Mouse (Mus musculus) heart, embryonic 15.5 days (tissue): ENCODE measurements at regions not wholly inside any gene's neighbourhood (a gene's known extent, or its start where the extent isn't known, plus 50 kb on each side); places are given as distances from the start of the nearest gene placed in this dataset.

ENCODE experiments used
- ATAC-seq: fragments of 200-750 bp; cut with Nextera tagmentation; replicated peaks from 2 replicates; pipeline ENCODE4 v1.8.0; 2017; ENCODE audit warnings: low read depth, moderate TSS enrichment; ENCODE audit not compliant: insufficient number of reproducible peaks, insufficient read depth, low FRiP score
- H3K27ac ChIP-seq: fragments of 300-500 bp; sonication (generic); 2 replicates; pipeline ENCODE4 v1.5.1; 2015; ENCODE audit warnings: mild to moderate bottlenecking, inconsistent platforms
- H3K27me3 ChIP-seq: fragments of 300-500 bp; sonication (generic); 2 replicates; pipeline ENCODE4 v1.6.1; 2015; ENCODE audit warnings: inconsistent platforms
- H3K36me3 ChIP-seq: fragments of 300-500 bp; sonication (generic); 2 replicates; pipeline ENCODE4 v1.6.1; 2015; ENCODE audit warnings: mild to moderate bottlenecking, inconsistent platforms
- H3K4me1 ChIP-seq: fragments of 300-500 bp; sonication (generic); replicated peaks from 2 replicates; pipeline ENCODE4 v1.6.1; 2015; ENCODE audit warnings: inconsistent platforms
- H3K4me2 ChIP-seq: fragments of 300-500 bp; sonication (generic); 2 replicates; pipeline ENCODE4 v1.6.1; 2015; ENCODE audit warnings: inconsistent platforms, mild to moderate bottlenecking, moderate library complexity
- H3K4me3 ChIP-seq: fragments of 300-500 bp; sonication (generic); 2 replicates; pipeline ENCODE4 v1.5.1; 2015; ENCODE audit warnings: mild to moderate bottlenecking, inconsistent platforms
- H3K9ac ChIP-seq: fragments of 300-500 bp; sonication (generic); 2 replicates; pipeline ENCODE4 v1.6.1; 2015; ENCODE audit warnings: mild to moderate bottlenecking, inconsistent platforms
- H3K9me3 ChIP-seq: fragments of 300-500 bp; sonication (generic); replicated peaks from 2 replicates; pipeline ENCODE4 v1.6.1; 2016; ENCODE audit warnings: inconsistent platforms
- WGBS: fragments of 180-500 bp; shearing (Covaris S2); methylation state at CpG from one replicate; pipeline ENCODE4 v1.1.7; 2015; ENCODE audit warnings: mixed read lengths; 5-methylcytosine and 5-hydroxymethylcytosine counted together

DNA sequence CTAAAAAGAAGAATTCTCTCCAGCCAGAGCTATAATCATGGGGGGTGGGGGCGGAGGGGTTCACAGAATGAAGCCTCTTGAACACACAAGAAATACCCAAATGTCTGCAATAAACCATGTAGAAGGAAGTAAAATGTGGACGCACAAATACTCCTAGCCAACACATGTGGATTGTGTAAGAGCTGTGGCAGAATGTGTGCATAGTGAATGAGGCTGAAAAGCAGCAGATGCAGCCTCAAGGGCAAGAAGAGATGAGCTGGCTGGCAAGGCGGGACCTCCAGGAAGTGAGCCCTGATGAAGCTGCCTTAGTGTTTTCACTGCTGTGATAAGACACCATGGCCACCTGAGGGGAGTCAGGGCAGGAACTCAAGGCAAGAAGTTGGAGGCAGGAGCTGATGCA, 53.3 kb upstream of the Arhgap28 start:
- 71% methylated on average over 3 of the region's 3 CpGs for WGBS
- Histone ChIP-seq H3K9ac (no peak overlapping the region), H3K4me2 (no peak overlapping the region), H3K27me3 (no peaks in the 10 kb centered on the region), H3K9me3 (no peaks in the 10 kb centered on the region), H3K4me3 (no peak overlapping the region), H3K27ac (no peak overlapping the region), H3K4me1 (no peaks in the 10 kb centered on the region), H3K36me3 (no peaks in the 10 kb centered on the region)
- ATAC-seq: no peak

GRCm38 (mm10) chr17:68060455-68060854, 56.5 kb upstream of the Arhgap28 start:
- WGBS: 71% methylated on average over 3 of the region's 3 CpGs
- no peak for ATAC-seq
- H3K36me3 ChIP-seq: no peaks in the 10 kb centered on the region

GRCm38 (mm10) chr17:68065751-68066150, 61.8 kb upstream of the Arhgap28 start:
- ATAC-seq: no peak
- no peak overlapping the region for H3K4me2 ChIP-seq
- no peaks in the 10 kb centered on the region for H3K9me3 ChIP-seq
- H3K9ac ChIP-seq: no peak overlapping the region
- no peak overlapping the region for H3K27ac ChIP-seq
- H3K4me1 ChIP-seq: no peaks in the 10 kb centered on the region
- no peaks in the 10 kb centered on the region for H3K36me3 ChIP-seq
- WGBS: 87% methylated on average over 9 of the region's 9 CpGs
- H3K27me3 ChIP-seq: no peaks in the 10 kb centered on the region
- H3K4me3 ChIP-seq: no peak overlapping the region

More at GRCm38 (mm10) chr17:68060455-68060854, 56.5 kb upstream of the Arhgap28 start:
- no peaks in the 10 kb centered on the region for H3K27me3 ChIP-seq
- H3K4me3 ChIP-seq: no peak overlapping the region
- H3K9ac ChIP-seq: no peak overlapping the region
- no peak overlapping the region for H3K4me2 ChIP-seq
- H3K27ac ChIP-seq: no peak overlapping the region
- no peaks in the 10 kb centered on the region for H3K9me3 ChIP-seq
- H3K4me1 ChIP-seq: no peaks in the 10 kb centered on the region

DNA sequence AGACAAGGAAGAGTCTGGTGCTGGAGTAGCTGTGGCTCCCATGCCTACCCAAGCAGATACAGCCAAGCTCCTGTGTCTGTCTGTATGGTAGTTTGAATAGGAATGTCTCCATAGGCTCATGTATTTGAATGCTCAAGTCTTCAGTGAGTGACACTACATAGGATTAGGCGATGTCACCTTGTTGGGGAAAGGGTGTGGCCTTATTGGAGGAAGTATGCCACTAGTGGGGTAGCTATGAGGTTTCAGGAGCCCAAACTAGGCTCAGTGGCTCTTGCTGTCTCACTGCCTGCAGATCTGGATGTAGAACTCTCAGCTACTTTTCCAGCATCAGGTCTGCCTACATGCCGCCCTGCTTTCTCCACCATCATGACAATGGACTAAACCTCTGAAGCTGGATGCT, 62.3 kb upstream of the Arhgap28 start:
- no peaks in the 10 kb centered on the region for H3K9me3 ChIP-seq
- ATAC-seq: no peak
- H3K4me2 ChIP-seq: no peak overlapping the region
- no peak overlapping the region for H3K9ac ChIP-seq
- no peaks in the 10 kb centered on the region for H3K27me3 ChIP-seq
- no peak overlapping the region for H3K27ac ChIP-seq
- H3K36me3 ChIP-seq: no peaks in the 10 kb centered on the region
- no peaks in the 10 kb centered on the region for H3K4me1 ChIP-seq
- no peak overlapping the region for H3K4me3 ChIP-seq
- WGBS: 94% methylated on average over 2 of the region's 2 CpGs

DNA sequence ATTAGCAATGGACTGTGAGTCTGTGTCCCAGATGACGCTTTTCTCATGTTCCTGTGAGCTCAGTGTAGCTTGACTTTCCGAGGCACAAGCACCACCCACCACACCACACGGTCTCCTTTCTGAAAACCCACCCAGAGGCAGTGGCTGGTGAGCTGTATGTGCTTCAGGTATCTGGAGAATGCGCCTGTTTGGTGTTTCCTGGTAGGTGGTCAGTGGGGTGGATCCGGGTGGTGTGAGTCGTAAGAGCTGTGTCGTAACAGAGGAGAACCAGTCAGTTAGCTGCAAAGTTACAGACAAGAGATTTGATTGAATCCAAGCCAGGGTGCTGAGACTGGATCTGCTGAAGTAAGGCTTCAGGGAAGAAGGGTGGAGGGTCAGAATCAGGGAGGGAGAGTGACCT, 65.1 kb upstream of the Arhgap28 start:
- Histone ChIP-seq H3K9me3 (no peaks in the 10 kb centered on the region), H3K36me3 (no peaks in the 10 kb centered on the region), H3K4me3 (no peak overlapping the region), H3K27ac (no peak overlapping the region), H3K9ac (no peak overlapping the region), H3K4me2 (no peak overlapping the region), H3K4me1 (no peaks in the 10 kb centered on the region), H3K27me3 (no peaks in the 10 kb centered on the region)
- ATAC-seq: no peak
- WGBS: 58% methylated on average over 7 of the region's 7 CpGs

DNA sequence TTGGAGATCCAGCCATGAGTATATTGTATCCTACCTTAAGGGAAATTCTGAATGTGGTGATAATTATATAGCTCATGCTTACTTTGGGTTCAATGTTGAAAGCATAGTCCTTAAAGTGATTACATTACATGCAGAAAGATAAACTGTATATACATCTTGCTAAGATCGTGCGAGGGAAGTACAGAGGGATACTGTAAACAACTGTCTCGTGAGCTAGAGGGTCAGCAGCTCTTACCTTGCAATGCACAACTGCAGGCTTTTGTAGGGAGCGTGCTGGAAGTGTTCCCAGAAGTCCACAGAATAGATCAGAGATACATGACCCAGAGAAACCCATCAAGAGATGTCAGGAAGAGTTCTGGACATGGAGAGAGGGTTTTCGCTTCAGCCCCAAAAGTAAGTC, 65.6 kb upstream of the Arhgap28 start:
- no peak overlapping the region for H3K4me2 ChIP-seq
- H3K27ac ChIP-seq: no peak overlapping the region
- no peak overlapping the region for H3K9ac ChIP-seq
- WGBS: 75% methylated on average over 5 of the region's 5 CpGs
- no peak for ATAC-seq
- no peaks in the 10 kb centered on the region for H3K36me3 ChIP-seq
- no peaks in the 10 kb centered on the region for H3K4me1 ChIP-seq
- H3K27me3 ChIP-seq: no peaks in the 10 kb centered on the region
- no peak overlapping the region for H3K4me3 ChIP-seq
- no peaks in the 10 kb centered on the region for H3K9me3 ChIP-seq

DNA sequence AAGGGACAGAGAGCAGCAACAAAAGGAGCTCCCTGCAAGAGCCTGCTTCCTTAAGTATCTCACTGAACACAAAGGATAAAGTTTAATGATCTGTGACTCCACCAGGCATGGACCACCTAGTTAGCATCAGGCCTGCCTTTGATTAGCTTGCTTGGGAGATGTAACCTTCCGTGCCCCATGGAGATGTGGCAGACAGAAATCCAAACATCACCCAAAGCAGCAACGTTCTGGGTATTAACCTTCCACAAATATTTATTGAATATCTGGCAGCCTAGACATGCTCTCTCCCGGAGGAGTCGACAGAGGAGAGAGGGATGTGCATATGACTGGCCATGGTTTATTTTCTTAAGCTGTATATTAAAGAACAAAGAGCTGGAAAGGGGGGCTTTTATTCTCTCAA, 67.6 kb upstream of the Arhgap28 start:
- Histone ChIP-seq H3K4me3 (no peak overlapping the region), H3K36me3 (no peaks in the 10 kb centered on the region), H3K27me3 (no peaks in the 10 kb centered on the region), H3K9me3 (no peaks in the 10 kb centered on the region), H3K4me2 (no peak overlapping the region), H3K27ac (no peak overlapping the region), H3K4me1 (no peaks in the 10 kb centered on the region), H3K9ac (no peak overlapping the region)
- 40% methylated on average over 4 of the region's 4 CpGs for WGBS
- no peak for ATAC-seq

DNA sequence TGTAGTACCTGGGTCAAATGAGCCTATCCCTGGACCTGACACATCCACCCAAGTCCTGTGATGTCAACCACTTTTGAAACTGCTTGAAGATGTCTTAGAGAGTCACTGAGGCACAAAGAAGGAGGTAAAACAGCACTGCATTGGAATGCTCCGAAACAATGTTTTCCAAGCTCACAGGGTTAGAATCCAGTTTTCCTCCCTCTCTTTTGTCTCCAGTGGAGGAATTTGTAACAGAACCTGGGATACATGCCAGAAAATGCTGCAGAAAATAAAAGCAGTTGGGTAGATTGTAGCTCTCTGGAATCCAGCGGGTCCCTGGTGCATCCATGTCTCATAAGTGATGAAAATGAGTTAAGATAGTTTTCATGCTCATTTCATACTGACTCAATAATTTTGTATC, 71.8 kb upstream of the Arhgap28 start:
- no peak overlapping the region for H3K27ac ChIP-seq

GRCm38 (mm10) chr17:68078709-68079108, 74.8 kb upstream of the Arhgap28 start:
- H3K4me3 ChIP-seq: no peak overlapping the region
- H3K36me3 ChIP-seq: no peaks in the 10 kb centered on the region
- no peaks in the 10 kb centered on the region for H3K4me1 ChIP-seq
- H3K9ac ChIP-seq: no peak overlapping the region
- H3K27me3 ChIP-seq: no peaks in the 10 kb centered on the region
- H3K9me3 ChIP-seq: no peaks in the 10 kb centered on the region
- H3K27ac ChIP-seq: no peak overlapping the region
- ATAC-seq: no peak
- no peak overlapping the region for H3K4me2 ChIP-seq
- whole genome bisulfite sequencing: 82% methylated on average over 3 of the region's 3 CpGs

More for the DNA sequence above, 71.8 kb upstream of the Arhgap28 start:
- WGBS: 26% methylated on average over 2 of the region's 2 CpGs
- Histone ChIP-seq H3K4me1 (no peaks in the 10 kb centered on the region), H3K36me3 (no peaks in the 10 kb centered on the region), H3K9me3 (no peaks in the 10 kb centered on the region), H3K4me2 (no peak overlapping the region), H3K4me3 (no peak overlapping the region), H3K9ac (no peak overlapping the region), H3K27me3 (no peaks in the 10 kb centered on the region)
- ATAC-seq: no peak

DNA sequence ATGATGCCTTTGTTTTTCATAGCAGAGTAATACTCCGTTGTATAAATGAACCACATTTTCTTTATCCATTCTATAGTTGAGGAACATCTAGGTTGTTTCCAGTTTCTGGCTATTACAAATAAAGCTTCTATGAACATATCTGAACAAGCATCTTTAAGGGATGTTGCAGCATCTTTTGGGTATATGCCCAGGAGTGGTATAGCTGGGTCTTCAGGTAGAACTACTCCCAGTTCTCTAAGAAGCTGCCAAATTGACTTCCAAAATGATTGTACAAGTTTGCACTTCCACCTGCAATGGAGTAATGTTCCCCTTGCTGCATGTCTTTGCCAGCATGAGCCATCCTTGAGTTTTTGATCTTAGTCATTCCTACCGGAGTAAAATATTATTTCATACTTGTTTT, 80.5 kb upstream of the Arhgap28 start:
- no peaks in the 10 kb centered on the region for H3K27me3 ChIP-seq
- no peak for ATAC-seq
- WGBS: 88% methylated on average over 2 of the region's 2 CpGs
- H3K27ac ChIP-seq: no peak overlapping the region
- no peak overlapping the region for H3K4me3 ChIP-seq
- H3K36me3 ChIP-seq: no peaks in the 10 kb centered on the region
- no peak overlapping the region for H3K4me2 ChIP-seq
- H3K9ac ChIP-seq: no peak overlapping the region
- no peaks in the 10 kb centered on the region for H3K4me1 ChIP-seq
- H3K9me3 ChIP-seq: no peaks in the 10 kb centered on the region

DNA sequence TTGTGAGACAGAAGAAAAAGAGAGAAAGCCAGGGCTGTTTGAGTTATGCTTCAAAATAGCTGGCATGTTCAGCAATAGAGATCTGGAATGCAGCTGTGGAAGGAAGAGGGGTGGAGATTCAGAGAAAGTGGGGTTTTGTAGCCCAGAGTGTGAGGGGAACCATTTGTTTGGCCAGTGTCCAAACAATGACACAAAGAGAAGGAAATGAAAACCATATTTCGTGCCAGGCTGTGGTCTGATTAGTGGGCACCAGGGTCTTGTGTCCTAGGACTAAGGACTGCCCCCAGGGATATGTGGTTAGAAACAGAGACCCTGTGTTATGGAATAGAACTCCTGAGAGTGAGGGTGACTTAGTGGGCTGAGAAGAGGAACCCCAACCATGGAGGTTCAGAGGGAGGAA, 83.2 kb upstream of the Arhgap28 start:
- H3K27me3 ChIP-seq: no peaks in the 10 kb centered on the region
- H3K36me3 ChIP-seq: no peaks in the 10 kb centered on the region
- H3K4me1 ChIP-seq: no peaks in the 10 kb centered on the region
- no peak overlapping the region for H3K9ac ChIP-seq
- no peak overlapping the region for H3K27ac ChIP-seq
- no peak overlapping the region for H3K4me3 ChIP-seq
- H3K4me2 ChIP-seq: no peak overlapping the region
- WGBS: 39% methylated on average over 1 of the region's 1 CpGs
- H3K9me3 ChIP-seq: no peaks in the 10 kb centered on the region
- no peak; the same call in 1 of the 2 replicates for ATAC-seq

DNA sequence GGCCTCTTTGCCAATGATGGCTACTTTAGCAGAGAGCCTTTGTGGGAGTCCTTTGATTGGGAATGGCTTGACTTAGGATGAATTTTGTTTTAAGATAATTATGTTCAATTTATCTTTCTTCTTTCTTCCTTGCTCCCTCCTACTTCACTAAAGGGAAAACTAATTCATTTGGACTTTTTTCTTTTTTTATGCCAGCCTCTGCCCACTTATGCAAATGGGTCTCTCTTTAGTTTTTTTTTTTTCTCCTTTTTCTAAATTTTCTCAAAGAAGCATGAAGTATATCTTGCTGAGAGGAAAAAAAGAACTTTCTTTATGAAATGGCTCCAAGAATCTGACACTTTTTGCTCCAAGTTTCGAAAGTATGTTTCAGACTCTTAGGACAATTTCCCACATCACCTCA, 85.3 kb upstream of the Arhgap28 start:
- Histone ChIP-seq H3K4me3 (no peak overlapping the region), H3K36me3 (no peaks in the 10 kb centered on the region), H3K4me2 (no peak overlapping the region), H3K27me3 (no peaks in the 10 kb centered on the region), H3K27ac (no peak overlapping the region), H3K9me3 (no peaks in the 10 kb centered on the region), H3K4me1 (no peaks in the 10 kb centered on the region), H3K9ac (no peak overlapping the region)
- 61% methylated on average over 1 of the region's 1 CpGs for WGBS
- ATAC-seq: no peak

DNA sequence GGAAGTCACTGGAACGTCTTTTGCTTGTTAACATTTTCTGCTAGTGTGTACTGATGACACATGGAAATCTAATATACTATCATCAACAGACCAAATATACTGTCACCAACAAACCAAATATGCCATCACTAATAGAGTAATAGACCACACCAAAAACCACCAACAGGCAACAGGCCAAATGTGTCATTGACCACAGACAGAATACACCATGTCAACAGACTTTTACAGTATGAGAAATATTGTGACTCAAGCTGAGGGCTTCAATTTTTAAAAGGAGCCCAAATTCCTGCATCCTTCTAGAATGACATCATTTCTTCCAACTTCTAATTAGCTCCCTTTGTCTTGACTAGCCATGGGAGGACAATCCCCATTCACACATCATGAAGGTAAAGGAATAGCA, 85.9 kb upstream of the Arhgap28 start:
- no peak overlapping the region for H3K27ac ChIP-seq
- no peak overlapping the region for H3K4me3 ChIP-seq
- H3K9ac ChIP-seq: no peak overlapping the region
- no peak overlapping the region for H3K4me2 ChIP-seq
- H3K27me3 ChIP-seq: no peaks in the 10 kb centered on the region
- H3K36me3 ChIP-seq: no peaks in the 10 kb centered on the region
- ATAC-seq: no peak
- WGBS: 69% methylated on average over 1 of the region's 1 CpGs
- H3K4me1 ChIP-seq: no peaks in the 10 kb centered on the region
- H3K9me3 ChIP-seq: no peaks in the 10 kb centered on the region
